Comparison of ENCODE assay signal across 7 mouse cellular contexts in the genomic region with DNA sequence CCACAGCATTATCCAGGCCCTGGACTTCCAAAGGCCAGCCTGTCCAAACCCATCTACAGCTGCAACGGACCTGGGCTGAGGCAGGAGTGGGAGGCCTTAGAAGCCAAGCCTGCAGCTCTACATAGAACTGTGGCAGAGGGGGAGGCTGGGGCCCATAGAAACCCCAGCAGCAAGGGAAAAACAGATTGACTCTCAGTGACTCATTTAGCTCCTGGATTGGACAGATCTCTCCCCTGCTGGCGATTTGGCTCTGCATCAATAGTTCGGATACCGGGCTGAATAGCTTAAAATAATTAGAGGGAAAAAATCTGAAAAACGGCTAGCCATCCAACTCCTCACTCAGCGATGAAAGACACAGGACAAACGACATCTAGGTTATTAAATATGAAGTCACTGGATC.
DNase-seq lines count a peak whose midpoint lies in the region; ATAC-seq and TF ChIP-seq lines count a peak whose summit lies in the region.

No protein-coding gene starts in this region.

- H3K9ac ChIP-seq in hindbrain, embryonic 16.5 days (ENCODE audit: low read depth, low read length), result no peak overlapping the region
- no peak overlapping the region for H3K9ac ChIP-seq in midbrain, embryonic 16.5 days (ENCODE audit: low read depth, low read length)

- peak; percentile 93 for ATAC-seq in hindbrain, embryonic 16.5 days
- peak; percentile 86 for ATAC-seq in midbrain, embryonic 16.5 days
- ATAC-seq in erythroid progenitor cell, adult 5-6 weeks (replicated peaks; ENCODE audit: low FRiP score, poor library complexity, severe bottlenecking), result no peak
- no peak for ATAC-seq in monocyte, adult 5-6 weeks (replicated peaks; ENCODE audit: insufficient number of reproducible peaks, low FRiP score, low TSS enrichment, poor library complexity, severe bottlenecking)

- no peaks in the 10 kb centered on the region for H3K36me3 ChIP-seq in hindbrain, embryonic 16.5 days (ENCODE audit: control insufficient read depth, insufficient read depth, low read length)
- H3K36me3 ChIP-seq in midbrain, embryonic 16.5 days (ENCODE audit: control insufficient read depth, insufficient read depth, low read length), result no peaks in the 10 kb centered on the region

- no peaks in the 10 kb centered on the region for H3K9me3 ChIP-seq in hindbrain, embryonic 16.5 days (ENCODE audit: control insufficient read depth, low read length)
- H3K9me3 ChIP-seq in midbrain, embryonic 16.5 days (replicated peaks; ENCODE audit: control insufficient read depth, low read length, poor library complexity, severe bottlenecking), result no peaks in the 10 kb centered on the region

- WGBS in hindbrain, embryonic 16.5 days, result 26% methylated on average over 7 of the region's 7 CpGs
- 32% methylated on average over 7 of the region's 7 CpGs for WGBS in midbrain, embryonic 16.5 days

- no peaks in the 10 kb centered on the region for H3K27me3 ChIP-seq in hindbrain, embryonic 16.5 days (replicated peaks; ENCODE audit: control insufficient read depth, insufficient read depth, low read length)
- H3K27me3 ChIP-seq in midbrain, embryonic 16.5 days (ENCODE audit: control insufficient read depth, insufficient read depth, low read depth, low read length), result no peaks in the 10 kb centered on the region

- DNase-seq in brain, embryonic 14.5 days (ENCODE audit: low read depth), result peak; percentile 91
- DNase-seq in cerebellum, postnatal 25 days, result peak; percentile 84 to 89
- no peak for DNase-seq in kidney, postnatal 4 days

- H3K4me1 ChIP-seq in hindbrain, embryonic 16.5 days (ENCODE audit: control insufficient read depth, insufficient read depth, low read depth, low read length), result 0 out of 2 replicates have a peak, but pooled peaks cover 4% of the 10 kb centered on the region
- H3K4me1 ChIP-seq in midbrain, embryonic 16.5 days (ENCODE audit: control insufficient read depth, insufficient read depth, low read length), result no peaks in the 10 kb centered on the region; the same call in 1 of the 2 replicates

- TF ChIP-seq CTCF in brain, embryonic 14.5 days (IDR thresholded peaks at IDR 0.05; ENCODE audit: borderline replicate concordance, extremely low read depth, insufficient read depth, insufficient read length), result no peak

- no peak for TF ChIP-seq POLR2A in brain, embryonic 14.5 days (IDR thresholded peaks at IDR 0.05; ENCODE audit: borderline replicate concordance, extremely low read depth, insufficient read depth, insufficient read length, poor library complexity, severe bottlenecking)

- no peak overlapping the region for H3K27ac ChIP-seq in hindbrain, embryonic 16.5 days (ENCODE audit: low read depth, low read length)
- H3K27ac ChIP-seq in midbrain, embryonic 16.5 days (ENCODE audit: low read length), result no peak overlapping the region

- H3K4me2 ChIP-seq in hindbrain, embryonic 16.5 days (ENCODE audit: low read length), result no peak overlapping the region
- no peak overlapping the region for H3K4me2 ChIP-seq in midbrain, embryonic 16.5 days (ENCODE audit: low read length)

- H3K4me3 ChIP-seq in hindbrain, embryonic 16.5 days (ENCODE audit: low read length), result no peak overlapping the region
- H3K4me3 ChIP-seq in midbrain, embryonic 16.5 days (ENCODE audit: low read depth, low read length), result no peak overlapping the region

Comparison
In these comparisons a context has a peak if more than half of its experiments do, and no peak if none do; other contexts are left out.
1. DNase-seq: peak in brain, embryonic 14.5 days (single experiment) and cerebellum, postnatal 25 days (2 of 2); none in kidney, postnatal 4 days (0 of 2).
2. ATAC-seq: peak in hindbrain, embryonic 16.5 days (single experiment) and midbrain, embryonic 16.5 days (single experiment); none in erythroid progenitor cell, adult 5-6 weeks (single experiment) and monocyte, adult 5-6 weeks (single experiment).